Mouse (Mus musculus): ENCODE results near the gene Slitrk1.

Gene Slitrk1

DNA sequence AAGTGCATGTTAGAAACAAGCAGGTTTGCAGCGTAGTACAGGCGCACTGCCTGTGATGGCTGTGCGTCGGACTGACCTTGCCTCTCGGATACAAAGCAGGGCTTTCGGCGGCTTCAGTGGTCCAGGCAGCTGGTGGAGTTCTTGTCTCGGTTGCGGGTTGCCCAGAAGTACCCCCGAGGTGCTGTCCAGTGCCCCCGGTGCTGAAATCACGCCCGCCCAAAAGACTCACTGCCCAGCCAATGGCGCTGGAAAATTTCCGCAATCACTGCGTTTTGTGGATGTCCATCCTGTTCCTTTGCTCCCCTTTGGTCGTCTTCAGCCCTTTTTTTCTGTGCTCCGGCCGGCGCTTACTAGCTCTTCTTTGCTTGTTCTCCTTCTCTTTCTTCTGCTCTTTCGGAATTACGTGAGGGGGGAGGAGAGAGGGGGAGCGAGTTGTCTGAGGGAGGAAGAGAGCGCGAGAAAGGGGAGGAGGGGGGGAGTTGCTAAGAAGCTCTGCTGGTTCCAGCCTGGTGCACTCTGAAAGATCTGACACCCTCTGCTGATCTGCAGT is at the start of gene Slitrk1:
Gene Slitrk1, minus strand, starts transcription at position 445 of the 550 bp plus-strand sequence.
- DNase-seq = peak; percentile 46

DNA sequence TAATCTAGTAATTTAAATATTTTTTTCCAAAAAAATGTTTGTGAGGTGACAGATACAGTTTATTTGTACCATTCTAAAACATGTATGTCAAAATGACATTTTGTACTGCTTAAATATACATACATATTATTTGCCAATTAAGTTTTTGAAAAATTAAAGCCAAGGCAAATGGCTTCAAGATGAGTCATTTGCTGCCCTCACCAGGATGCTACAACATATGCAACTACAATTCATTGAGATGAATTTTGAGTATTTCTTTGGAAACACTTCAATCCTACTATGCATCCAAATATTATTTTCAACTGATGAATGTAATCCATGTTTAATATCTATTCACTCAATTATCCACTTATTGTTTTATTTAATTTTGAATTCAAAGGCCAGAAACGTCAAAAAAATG is 21.8 kb upstream of the Slitrk1 start:
- no peak for DNase-seq

DNA sequence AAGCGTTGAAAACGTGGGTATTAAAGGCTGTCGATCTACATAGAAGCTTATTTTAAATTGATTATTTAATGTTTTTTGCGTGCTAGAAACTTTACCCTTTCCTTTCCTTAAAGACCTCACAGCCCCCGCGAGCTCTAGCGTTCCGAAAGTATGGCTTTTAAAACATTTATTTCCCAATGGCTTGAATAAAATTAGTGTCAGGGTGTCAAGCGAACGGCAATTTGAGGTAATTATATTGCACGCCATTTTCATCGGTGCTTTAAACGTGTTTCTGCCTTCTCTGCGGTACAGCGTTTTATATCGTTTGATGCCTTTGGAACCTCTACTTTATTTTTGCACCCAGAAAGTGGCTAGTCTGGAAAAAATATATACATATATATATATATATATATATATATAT is 378 bp upstream of the Slitrk1 start:
- no peak for DNase-seq

DNA sequence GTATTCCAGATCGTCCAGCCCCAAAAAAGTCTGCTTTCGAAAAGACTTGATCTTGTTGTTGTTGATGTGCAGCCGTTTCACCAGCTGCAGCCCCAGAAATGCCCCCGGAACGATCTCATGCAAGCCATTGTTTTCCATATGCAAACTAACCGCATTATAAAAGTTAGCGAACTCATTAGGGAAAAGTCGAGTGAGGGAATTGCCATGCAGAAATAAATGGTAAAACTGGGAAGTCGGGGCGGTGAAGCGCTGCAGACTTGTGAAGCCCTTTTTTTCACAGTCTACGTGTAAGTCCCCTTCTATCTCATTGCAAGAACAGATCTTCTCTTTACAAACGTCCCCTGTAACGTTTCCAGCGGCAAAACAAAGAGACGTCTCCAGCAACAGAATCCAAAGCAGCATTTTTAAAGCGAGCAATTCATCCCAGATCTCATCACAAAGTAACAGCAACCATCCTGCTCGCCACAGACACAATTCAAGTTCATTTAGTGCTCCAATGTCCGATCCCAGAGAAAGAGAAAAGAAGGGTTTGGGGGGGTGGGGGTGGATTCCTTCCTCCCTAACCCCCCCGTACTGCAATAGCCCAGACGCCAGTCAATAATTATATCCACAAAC is 975 bp downstream of the Slitrk1 start:
- no peak for DNase-seq

DNA sequence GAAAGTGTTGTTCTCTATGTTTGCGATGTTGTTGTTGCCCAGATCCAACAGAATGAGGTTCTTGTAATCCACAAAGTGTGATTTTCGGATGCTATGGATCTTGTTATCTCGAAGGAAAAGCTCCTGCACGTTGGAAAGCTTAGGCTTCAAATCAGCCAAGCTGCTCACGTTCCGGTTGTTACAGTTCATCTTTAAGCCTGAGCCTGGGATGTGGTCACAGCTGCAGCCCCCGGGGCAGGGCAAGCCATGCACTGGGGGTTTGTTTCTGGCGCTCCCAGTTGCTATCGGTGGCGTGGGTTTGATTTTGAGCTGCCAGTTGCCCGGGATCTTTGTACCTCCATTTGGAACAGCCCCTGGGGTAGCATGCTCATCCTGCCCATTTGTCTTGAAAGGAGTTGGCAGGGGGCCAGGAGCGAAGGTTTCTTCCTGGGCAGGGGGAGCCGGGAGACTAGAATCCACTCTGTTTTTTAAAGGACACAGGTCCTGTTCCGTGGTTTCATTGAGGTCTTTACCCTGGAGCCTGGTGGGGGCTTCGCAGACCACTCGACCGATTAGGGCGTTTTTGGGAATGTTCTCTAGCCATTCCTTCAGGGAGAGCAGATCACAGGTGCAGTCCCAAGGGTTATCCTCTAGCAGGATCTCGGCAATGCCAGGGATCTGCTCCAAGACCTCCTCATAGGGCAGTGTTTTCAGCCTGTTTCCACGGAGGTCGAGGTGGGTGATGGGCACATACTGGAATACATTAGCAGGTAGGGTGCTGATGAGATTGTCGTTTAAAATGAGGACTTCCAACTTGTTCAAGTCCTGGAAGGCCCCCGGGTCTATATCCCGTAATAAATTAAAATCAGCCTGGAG is 1.7 kb downstream of the Slitrk1 start:
- DNase-seq = peak; percentile 40

DNA sequence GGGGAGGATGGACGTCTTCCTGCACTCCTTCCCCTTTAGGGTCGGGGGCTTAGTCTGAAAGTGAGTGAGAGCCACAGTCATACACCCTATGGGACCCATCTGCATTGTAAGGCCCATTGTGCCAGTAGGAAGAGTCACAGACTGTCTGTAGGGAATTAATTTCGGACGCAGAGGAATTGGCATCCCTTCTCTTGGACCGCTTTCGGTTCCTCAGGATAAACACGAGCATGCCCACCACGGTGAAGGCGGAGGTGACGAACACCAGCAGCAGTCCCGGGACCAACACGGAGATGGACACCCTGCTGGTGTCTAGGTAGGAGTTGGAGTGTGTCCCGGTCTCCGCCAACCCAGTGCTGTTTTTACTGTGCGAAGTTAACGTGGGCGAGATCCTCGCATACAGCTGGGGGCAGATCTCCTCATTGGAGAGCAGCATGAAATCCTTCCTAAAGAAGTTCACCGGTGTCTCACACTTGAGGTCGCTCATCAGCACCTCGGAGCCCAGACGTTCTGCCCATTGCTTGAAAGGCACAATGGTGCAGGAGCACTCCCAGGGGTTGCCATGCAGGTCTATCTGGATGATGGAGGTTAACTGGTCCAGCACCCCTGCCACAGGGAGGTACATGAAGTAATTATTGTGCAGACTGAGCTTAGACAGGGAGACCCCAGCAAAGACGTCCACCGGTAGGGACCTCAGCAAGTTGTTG is 2.7 kb downstream of the Slitrk1 start:
- DNase-seq = peak; percentile 3

DNA sequence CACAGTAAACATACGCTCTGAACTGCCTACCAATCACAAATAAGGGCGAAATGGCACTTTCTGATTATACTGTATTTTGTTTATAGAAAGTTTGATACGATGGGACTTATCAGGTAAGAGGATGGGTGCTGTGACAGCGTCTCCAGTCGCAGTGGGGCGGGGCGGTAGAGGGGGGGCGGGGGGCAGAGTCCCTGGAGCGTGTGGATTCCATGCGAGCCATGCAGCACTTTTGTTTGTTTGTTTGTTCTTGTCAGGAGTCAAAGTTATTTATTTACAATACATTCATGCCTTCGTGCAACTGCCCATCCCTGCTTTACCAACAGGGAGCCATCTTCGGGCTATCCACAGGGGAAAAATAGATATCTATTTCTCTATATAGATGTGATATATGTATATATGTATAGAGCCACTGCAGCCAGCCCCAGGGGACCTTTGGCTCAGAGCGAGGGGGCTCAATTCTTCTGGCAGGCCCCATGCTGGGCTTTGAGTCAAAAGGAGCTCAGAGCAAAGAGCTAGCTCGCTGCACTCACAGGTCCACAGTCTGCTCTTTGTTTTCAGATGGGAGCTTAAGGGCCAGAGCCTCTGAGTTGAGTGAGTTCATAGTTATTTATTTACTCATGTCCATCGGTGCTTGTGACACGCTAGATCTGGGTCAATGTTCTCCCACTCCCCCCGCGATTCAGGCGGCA is 3.4 kb downstream of the Slitrk1 start:
- peak; percentile 35 for DNase-seq

DNA sequence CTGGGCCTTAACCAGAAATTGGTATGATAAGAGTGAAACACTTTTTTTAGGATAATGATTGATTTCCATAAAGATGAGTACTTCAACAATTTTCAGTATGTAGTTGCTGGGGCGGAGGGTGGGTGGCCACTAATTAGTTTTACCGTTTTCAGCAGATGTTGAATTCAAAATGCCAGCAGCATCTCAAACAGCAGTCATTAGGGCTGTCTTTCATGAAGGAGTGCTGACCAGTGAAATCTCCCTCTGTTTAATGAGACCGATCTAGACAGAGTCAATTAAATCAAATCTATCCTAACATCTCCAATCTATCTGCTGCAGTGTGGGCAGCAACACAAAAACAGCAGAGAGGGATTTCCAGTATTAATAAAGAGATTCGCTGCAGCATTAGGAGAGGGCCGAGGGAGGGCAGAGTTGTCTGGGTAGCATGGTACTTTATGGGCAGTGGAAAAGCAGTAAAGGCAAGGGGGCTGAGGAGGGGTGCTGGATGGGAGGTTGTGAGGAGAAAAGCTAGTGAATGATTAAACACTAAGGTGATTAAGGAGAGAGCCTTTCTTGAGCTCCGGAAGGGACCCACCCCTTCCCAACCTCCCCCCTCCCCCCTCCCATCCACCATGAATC is 4.5 kb downstream of the Slitrk1 start:
- no peak for DNase-seq

DNA sequence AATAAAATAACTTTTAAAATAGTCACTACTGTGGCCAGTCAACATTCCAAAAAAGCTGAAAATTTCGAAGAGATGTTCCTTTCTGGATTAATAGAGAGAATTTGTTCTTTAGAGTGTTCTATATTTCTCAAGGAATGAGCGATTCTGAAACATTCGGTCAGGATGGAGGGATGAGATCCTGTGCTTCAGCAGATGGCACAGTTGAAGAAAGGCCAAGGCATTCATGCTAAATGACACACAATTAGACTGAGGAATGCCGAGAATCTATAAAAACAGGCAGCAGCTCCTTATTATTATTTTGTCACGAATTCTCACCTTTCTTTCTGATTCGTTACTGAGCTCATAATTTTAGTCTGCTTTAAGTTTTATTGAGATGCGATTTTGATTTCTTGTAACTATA is 15.4 kb downstream of the Slitrk1 start:
- no peak for DNase-seq

DNA sequence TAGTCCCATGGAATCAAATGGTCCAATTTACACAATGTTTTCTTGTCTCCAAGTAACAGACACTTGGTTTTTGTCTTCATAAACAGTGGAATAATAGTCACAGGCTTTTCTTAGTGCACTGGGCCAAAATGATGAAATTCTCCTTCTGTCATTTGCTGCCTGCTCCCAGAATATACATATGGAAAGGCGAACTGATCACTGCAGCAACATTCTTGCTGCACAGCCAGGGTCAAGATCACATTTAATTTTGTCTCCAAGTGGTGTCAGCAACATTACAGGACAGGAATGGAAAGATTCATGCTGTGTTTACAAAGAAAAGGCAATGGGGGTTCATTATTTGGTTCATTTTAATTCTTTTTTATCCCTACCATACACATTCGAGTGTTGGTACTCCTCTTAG is 18.5 kb downstream of the Slitrk1 start:
- no peak for DNase-seq

DNA sequence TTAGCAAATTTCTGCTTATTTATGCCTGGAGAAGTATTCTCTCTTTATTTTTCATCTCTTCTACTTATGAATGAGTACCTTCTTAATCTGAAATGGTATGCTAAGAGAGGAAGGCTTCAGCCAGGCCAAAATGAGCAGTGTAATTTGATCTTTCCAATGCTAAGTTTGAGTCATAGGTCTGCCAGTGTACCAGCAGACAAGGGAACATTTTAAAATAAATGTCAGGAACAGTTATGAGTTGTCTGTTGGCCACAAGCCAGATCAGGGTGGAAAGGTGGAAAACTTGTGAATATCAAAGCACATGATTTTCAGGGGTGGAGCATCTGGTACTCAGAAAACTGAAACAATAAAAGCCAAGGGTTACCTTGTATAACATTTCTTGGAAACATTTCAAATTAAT is 46.1 kb downstream of the Slitrk1 start:
- DNase-seq = no peak

DNA sequence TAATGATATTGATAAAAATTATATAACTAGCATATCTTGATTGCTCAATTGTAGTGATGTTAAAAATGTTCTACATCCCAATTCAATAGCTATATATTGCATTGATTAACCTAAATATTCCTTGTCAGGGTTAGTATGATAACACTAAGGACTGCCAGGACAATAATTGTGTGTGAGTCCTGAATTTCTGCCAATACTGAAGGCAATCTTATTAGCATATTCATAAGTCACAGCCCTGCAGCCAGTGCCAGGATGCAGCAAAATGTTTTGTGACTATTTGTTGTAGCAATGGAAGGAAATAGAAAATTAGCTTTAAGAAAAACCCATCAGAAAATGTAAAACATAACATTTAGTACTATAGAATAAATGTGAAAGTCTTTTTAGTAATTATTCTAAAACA is 49.3 kb downstream of the Slitrk1 start:
- DNase-seq = no peak

DNA sequence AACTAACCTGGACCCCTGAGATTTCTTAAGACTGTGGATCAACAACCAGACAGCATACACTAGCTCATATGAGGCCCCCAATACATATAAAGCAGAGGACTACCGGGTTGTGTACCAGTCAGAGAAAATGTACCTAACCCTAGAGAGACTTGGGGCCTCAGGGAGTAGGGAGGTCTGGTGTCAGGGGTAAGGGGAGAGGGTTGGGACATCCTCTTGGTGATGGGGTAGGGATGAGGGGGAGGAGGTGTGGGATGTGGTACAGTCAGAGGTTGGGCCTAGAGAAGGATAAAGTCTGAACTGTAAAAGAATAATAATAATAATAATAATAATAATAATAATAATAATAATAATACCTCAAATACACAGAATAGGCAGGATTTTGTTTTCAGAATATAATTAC is 54.6 kb downstream of the Slitrk1 start:
- no peak for DNase-seq
